Mouse (Mus musculus): Measurements from ENCODE around the gene 2900026A02Rik.

- no peak for TF ChIP-seq ZNF384 (IDR thresholded peaks at IDR 0.05; ENCODE audit: low read depth, low read length)
- no peak for TF ChIP-seq ZC3H11A (IDR thresholded peaks at IDR 0.05; ENCODE audit: borderline replicate concordance, low read depth, low read length)
- TF ChIP-seq CHD2 (IDR thresholded peaks at IDR 0.05; ENCODE audit: low read depth, low read length) = no peak
- TF ChIP-seq HCFC1 (IDR thresholded peaks at IDR 0.05; ENCODE audit: borderline replicate concordance, insufficient read depth, low read length) = no peak
These were observed 55.6 kb downstream of the 2900026A02Rik start for GRCm38 (mm10) chr5:113165481-113165880.

Data from ES-E14 (cell line).